16 mouse cellular contexts compared by ENCODE assay signal in genomic region chr11:79050781-79051507, GRCm38 (mm10).
DNase-seq lines count a peak whose midpoint lies in the region; ATAC-seq and TF ChIP-seq lines count a peak whose summit lies in the region.
"Had no signal": no experiment of that assay in that cellular context is flagged by ENCODE, and none has a peak within 500 bp of the region (broad histone marks: within the 10 kb centered on the region; RNA-seq: fewer than 3 reads in every experiment).

No protein-coding gene starts in this region.

- H3K27ac ChIP-seq in heart, postnatal 0 days (ENCODE audit: low read depth), result 0 out of 2 replicates have a peak overlapping the region, but pooled peaks have one; percentile 22
- peak overlapping the region; percentile 95 for H3K27ac ChIP-seq in liver, embryonic 13.5 days
- H3K27ac ChIP-seq: embryonic facial prominence, embryonic 13.5 days; forebrain, embryonic 12.5 days; midbrain, embryonic 15.5 days had no signal

- ATAC-seq in heart, postnatal 0 days (ENCODE audit: insufficient read depth, low read depth), result no peak
- ATAC-seq in common myeloid progenitor, adult 5-6 weeks (replicated peaks; ENCODE audit: low read depth, poor library complexity, severe bottlenecking), result peak; percentile 82
- peak; percentile 62 for ATAC-seq in liver, embryonic 13.5 days (ENCODE audit: low read depth)
- ATAC-seq: midbrain, embryonic 15.5 days had no signal

- H3K4me3 ChIP-seq in heart, postnatal 0 days (ENCODE audit: low read depth, low read length), result no peak overlapping the region
- peak overlapping the region; percentile 30 for H3K4me3 ChIP-seq in liver, embryonic 13.5 days (replicated peaks)
- H3K4me3 ChIP-seq: embryonic facial prominence, embryonic 13.5 days; forebrain, embryonic 12.5 days; midbrain, embryonic 15.5 days had no signal

- WGBS in heart, postnatal 0 days, result 62% methylated on average over 16 of the region's 16 CpGs
- WGBS in liver, embryonic 13.5 days (ENCODE audit: insufficient replicate concordance), result 21% methylated on average over 16 of the region's 16 CpGs

- H3K36me3 ChIP-seq in heart, postnatal 0 days (replicated peaks; ENCODE audit: control insufficient read depth, insufficient read depth, low read length), result no peaks in the 10 kb centered on the region
- peaks cover 4% of the 10 kb centered on the region; the same call in 1 of the 2 replicates for H3K36me3 ChIP-seq in liver, embryonic 13.5 days
- H3K36me3 ChIP-seq: forebrain, embryonic 12.5 days; midbrain, embryonic 15.5 days had no signal

- no peaks in the 10 kb centered on the region for H3K9me3 ChIP-seq in heart, postnatal 0 days (replicated peaks; ENCODE audit: control insufficient read depth, low read length)
- 0 out of 2 replicates have a peak, but pooled peaks cover 5% of the 10 kb centered on the region for H3K9me3 ChIP-seq in liver, embryonic 13.5 days (replicated peaks)
- H3K9me3 ChIP-seq: forebrain, embryonic 12.5 days; midbrain, embryonic 15.5 days had no signal

- peaks cover 31% of the 10 kb centered on the region for H3K4me1 ChIP-seq in heart, postnatal 0 days (ENCODE audit: control insufficient read depth, insufficient read depth)
- peaks cover 59% of the 10 kb centered on the region for H3K4me1 ChIP-seq in liver, embryonic 13.5 days (replicated peaks)

- no peak for TF ChIP-seq CTCF in heart, postnatal 0 days (IDR thresholded peaks at IDR 0.05; ENCODE audit: low read depth)

- DNase-seq in heart, postnatal 0 days (ENCODE audit: low spot score), result peak; percentile 16
- DNase-seq in heart, postnatal 4 days, result no peak
- DNase-seq in liver, embryonic 13.5 days, result peak; percentile 39
- peak; percentile 53 for DNase-seq in skeletal muscle tissue, adult 2 months (ENCODE audit: low read depth, low spot score)
- DNase-seq in layer of hippocampus, adult 11-12 months (ENCODE audit: low spot score), result no peak
- no peak for DNase-seq in right cerebral cortex, postnatal 36 days (ENCODE audit: low spot score in 2 of 2)
- DNase-seq: adrenal gland, postnatal 14 days; cerebellum, postnatal 25 days; kidney, adult 11 months; kidney, postnatal 36 days; right cerebral cortex, postnatal 4 days; thymus, postnatal 25 days had no signal

- H3K27me3 ChIP-seq in heart, postnatal 0 days (ENCODE audit: control insufficient read depth, insufficient read depth, low read length), result no peaks in the 10 kb centered on the region
- no peaks in the 10 kb centered on the region for H3K27me3 ChIP-seq in liver, embryonic 13.5 days
- H3K27me3 ChIP-seq: embryonic facial prominence, embryonic 13.5 days; forebrain, embryonic 12.5 days; midbrain, embryonic 15.5 days had no signal

- no peak overlapping the region for H3K4me2 ChIP-seq in heart, postnatal 0 days (ENCODE audit: low read depth, low read length)
- peak overlapping the region; percentile 67 for H3K4me2 ChIP-seq in liver, embryonic 13.5 days
- H3K4me2 ChIP-seq: embryonic facial prominence, embryonic 13.5 days; forebrain, embryonic 12.5 days; midbrain, embryonic 15.5 days had no signal

- no peak for TF ChIP-seq EP300 in heart, postnatal 0 days (IDR thresholded peaks at IDR 0.05; ENCODE audit: low read depth)

- H3K9ac ChIP-seq in heart, postnatal 0 days (replicated peaks; ENCODE audit: low read depth, low read length), result no peak overlapping the region
- peak overlapping the region; percentile 63 for H3K9ac ChIP-seq in liver, embryonic 13.5 days
- H3K9ac ChIP-seq: embryonic facial prominence, embryonic 13.5 days; forebrain, embryonic 12.5 days; midbrain, embryonic 15.5 days had no signal

Comparison
In these comparisons a context has a peak if more than half of its experiments do, and no peak if none do; other contexts are left out.
1. DNase-seq: peak in heart, postnatal 0 days (single experiment), liver, embryonic 13.5 days (single experiment) and skeletal muscle tissue, adult 2 months (single experiment); none in heart, postnatal 4 days (single experiment), layer of hippocampus, adult 11-12 months (single experiment) and right cerebral cortex, postnatal 36 days (0 of 2).